Mouse (Mus musculus) Patski (cell line): ENCODE measurements around the gene Meiob. TPM values are rescaled to one million over a fixed set of nuclear protein-coding genes. Genes with fewer than 3 reads are reported as not detected.

Experiments used
- ATAC-seq: fragments of 100-300 bp; one replicate; pipeline ENCODE4 v1.8.0; 2021
- CTCF ChIA-PET: fragments of 350-600 bp; sonication (Branson Sonifier 250); formaldehyde crosslinking; loops from one replicate; lab custom pipeline; 2022; ENCODE audit warnings: inconsistent platforms; lab: Charles Lee
- POLR2A ChIA-PET: fragments of 350-600 bp; sonication (Branson Sonifier 250); formaldehyde crosslinking; loops from one replicate; lab custom pipeline; 2022; ENCODE audit warnings: antibody characterized with exemption, inconsistent platforms; lab: Charles Lee
- DNase-seq: peaks from one replicate; pipeline ENCODE4 v3.0.0-alpha.2; 2011; ENCODE audit warnings: low read depth, low spot score
- H3K27me3 ChIP-seq: fragments of 371-371 bp; one replicate; pipeline ENCODE4 v1.5.1; 2021
- CTCF ChIP-seq: fragments of 100-300 bp; IDR thresholded peaks from one replicate; pipeline ENCODE4 v1.5.1; 2021
- in situ Hi-C: fragments of 300-500 bp; cut with MboI; formaldehyde crosslinking; loops from 3 replicates; pipeline ENCODE4 v1.11.1; 2018; ENCODE audit warnings: low pct_unique_long_range_greater_than_20kb, mixed read lengths
- polyA plus RNA-seq: library from polyadenylated mRNA; unstranded; gene quantifications from one replicate; pipeline ENCODE4 v1.2.3, GENCODE M21; 2021

Meiob gene
- polyA plus RNA-seq, 1 experiment from 2014 or later, result 0.09 TPM

DNA sequence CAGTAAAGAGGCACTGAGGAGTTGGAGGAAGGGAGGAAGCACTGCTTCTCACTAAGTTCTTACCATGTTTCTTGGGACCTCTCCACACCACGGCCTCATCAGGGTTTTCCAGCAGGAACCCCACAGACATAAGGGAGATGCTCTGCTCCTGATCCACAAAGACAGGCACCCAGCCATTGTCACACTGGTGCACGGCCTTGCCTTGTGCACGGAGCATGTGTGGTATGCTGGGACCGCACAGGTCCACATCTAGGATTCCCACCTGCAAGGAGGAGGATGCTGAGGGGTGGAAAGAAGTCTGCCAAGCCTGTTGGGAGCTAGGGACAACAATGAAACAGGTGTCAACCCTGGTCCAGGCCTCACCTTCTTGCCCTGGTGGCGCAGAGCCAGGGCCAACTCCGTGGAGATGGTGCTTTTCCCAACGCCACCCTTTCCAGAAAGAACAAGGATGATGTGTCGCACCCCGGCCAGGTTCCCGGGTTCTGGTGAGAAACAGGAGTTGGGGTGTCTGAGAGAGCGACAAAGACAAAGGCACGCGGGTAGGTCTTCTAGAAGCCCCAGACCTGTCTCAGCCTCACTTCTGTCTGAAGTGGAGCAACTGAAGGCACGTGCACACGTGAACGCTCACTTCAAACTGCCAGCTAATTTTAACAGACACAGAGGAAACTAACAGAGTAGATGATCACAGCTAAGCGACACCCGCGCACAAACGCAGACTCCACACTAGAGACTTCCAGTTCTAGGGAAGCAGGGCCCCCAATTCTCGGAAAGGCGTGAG, 81.5 kb downstream of the Meiob start:
- ATAC-seq (no peak), DNase-seq (no peak)
- in situ Hi-C loops, result loop anchor here (5.0 kb wide), 1 partner anchor 38 kb away; no protein-coding TSS in a partner anchor
- ChIA-PET POLR2A (no interaction called here), CTCF (interaction anchor here (1.6 kb wide), 1 partner anchor 44 kb away, joined by 3 read pairs; no protein-coding TSS in a partner anchor)
- no peak for TF ChIP-seq CTCF
- H3K27me3 ChIP-seq, result no peaks in the 10 kb centered on the region

DNA sequence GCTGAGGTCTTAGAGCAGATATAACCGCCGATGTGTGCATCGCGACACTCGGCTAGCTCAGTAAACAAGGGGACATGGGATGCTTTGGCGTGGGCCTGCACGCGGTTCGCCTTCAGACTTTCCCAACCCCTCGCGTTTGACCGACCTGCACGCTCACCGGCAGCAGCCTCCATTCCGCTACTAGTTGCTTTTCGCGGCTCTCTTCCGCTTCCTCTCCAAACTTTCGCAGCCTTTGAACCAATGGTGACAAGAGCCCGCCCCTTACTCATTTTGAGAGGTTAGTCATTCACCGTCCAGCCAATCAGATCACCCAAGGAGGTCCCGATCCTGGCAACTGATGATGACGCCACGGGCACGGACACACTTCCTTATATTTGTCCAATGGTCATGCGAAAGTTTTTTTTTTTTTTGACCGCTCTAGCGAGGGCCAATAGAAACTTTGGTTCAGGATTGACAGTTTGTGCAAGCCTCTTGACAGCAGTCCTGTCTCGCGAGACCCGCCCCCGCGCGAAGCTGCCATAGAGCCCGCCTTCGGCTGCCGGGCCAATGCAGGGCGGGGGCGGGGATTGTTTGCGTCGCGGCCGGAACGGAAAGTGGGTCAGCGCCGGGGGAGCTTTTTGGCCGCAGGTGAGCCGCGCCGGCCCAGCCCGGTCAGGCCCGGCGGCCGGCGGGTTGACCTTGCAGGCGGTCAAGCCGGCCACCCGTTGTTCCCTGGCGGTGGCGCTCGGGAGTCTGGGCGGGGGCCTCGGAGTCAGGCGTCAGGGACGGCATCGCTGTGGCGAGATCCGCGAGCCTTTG, 82.2 kb downstream of the Meiob start, which contains the start of the genes Nubp2 and Spsb3:
Nubp2 (minus strand) TSS at position 216 of the 798 bp plus-strand sequence.
Spsb3 (plus strand) TSS at position 510 of the 798 bp plus-strand sequence.
- ChIA-PET POLR2A (interaction anchor here (1.0 kb wide), 1 partner anchor 48 kb away, joined by 4 read pairs; no protein-coding TSS in a partner anchor), CTCF (no interaction called here)
- ATAC-seq (peak; percentile 91), DNase-seq (peak; percentile 97)
- H3K27me3 ChIP-seq, result no peaks in the 10 kb centered on the region
- no peak for TF ChIP-seq CTCF
- in situ Hi-C loops, result loop anchor here (5.0 kb wide), 1 partner anchor 39 kb away; no protein-coding TSS in a partner anchor

DNA sequence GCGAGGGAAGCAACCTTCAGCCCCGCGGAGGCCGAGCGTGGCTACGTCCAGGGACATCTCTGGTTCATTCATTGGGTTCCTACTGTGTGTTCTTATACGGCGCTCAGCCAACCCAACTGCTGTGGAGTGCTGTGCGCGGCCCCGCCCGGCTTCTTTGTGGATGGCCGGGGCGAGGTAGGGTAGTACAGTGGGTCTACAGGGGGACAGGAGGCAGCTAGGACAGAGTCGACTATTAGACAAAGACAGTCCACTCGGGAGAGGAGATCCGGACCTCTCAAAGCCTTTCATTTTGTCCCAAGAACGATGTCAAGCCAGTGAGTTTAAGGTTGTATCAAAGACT, 82.8 kb downstream of the Meiob start:
- DNase-seq, result no peak
- no peak for TF ChIP-seq CTCF
- ChIA-PET CTCF (no interaction called here), POLR2A (interaction anchor here (1.0 kb wide), 1 partner anchor 48 kb away, joined by 4 read pairs; no protein-coding TSS in a partner anchor)
- no peaks in the 10 kb centered on the region for H3K27me3 ChIP-seq
- in situ Hi-C loops, result loop anchor here (5.0 kb wide), 1 partner anchor 40 kb away; no protein-coding TSS in a partner anchor
- no peak for ATAC-seq

GRCm38 (mm10) chr17:24887291-24888080, 83.4 kb downstream of the Meiob start:
- in situ Hi-C loops, result loop anchor here (5.0 kb wide), 1 partner anchor 40 kb away; no protein-coding TSS in a partner anchor
- ATAC-seq (no peak), DNase-seq (no peak)
- no peak for TF ChIP-seq CTCF
- no peaks in the 10 kb centered on the region for H3K27me3 ChIP-seq
- POLR2A ChIA-PET, result interaction anchor here (0.6 kb wide), 1 partner anchor 43 kb away, joined by 3 read pairs; no protein-coding TSS in a partner anchor
- CTCF ChIA-PET, result no interaction called here

DNA sequence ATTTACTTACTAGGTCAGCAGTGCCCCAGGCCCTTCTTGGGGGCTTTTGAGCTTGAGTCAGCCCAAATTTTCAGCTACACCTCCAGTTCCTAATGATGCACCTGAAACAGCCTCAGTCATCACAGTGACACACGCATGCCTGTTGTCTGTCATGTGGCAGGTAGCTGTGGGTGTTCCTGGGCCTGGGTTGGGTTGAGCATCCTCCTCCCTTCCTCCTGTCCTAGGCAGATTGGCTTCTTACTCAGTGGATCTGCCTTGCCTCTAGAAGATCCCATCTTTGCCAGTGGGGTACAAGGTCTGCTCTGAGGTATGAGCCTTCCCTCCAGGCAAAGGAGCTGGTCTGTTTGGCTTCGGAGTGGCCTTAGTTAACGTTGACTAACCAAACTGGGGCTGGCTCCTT, 84.8 kb downstream of the Meiob start:
- no peak for TF ChIP-seq CTCF
- in situ Hi-C loops, result loop anchor here (5.0 kb wide), 1 partner anchor 42 kb away; no protein-coding TSS in a partner anchor
- ChIA-PET POLR2A (interaction anchor here (1.0 kb wide), 1 partner anchor 164 kb away, joined by 3 read pairs; the partner anchor contains the start of gene Ndufb10), CTCF (interaction anchor here (0.9 kb wide), 1 partner anchor 14 kb away, joined by 3 read pairs; no protein-coding TSS in a partner anchor)
- H3K27me3 ChIP-seq, result no peaks in the 10 kb centered on the region
- DNase-seq (no peak), ATAC-seq (no peak)

Other genes starting within 250 kb of the Meiob start
- gene Tsc2, start 171.7 kb upstream of the Meiob start, polyA plus RNA-seq, result 93.5 TPM
- gene Nthl1, start 171.6 kb upstream of the Meiob start, polyA plus RNA-seq, result 33.4 TPM
- 32.3 TPM for gene Slc9a3r2, start 154.0 kb upstream of the Meiob start, polyA plus RNA-seq
- gene Npw, start 145.8 kb upstream of the Meiob start, polyA plus RNA-seq, result not detected
- gene Zfp598, start 134.6 kb upstream of the Meiob start, polyA plus RNA-seq, result 48.0 TPM
- gene Syngr3, start 114.3 kb upstream of the Meiob start, polyA plus RNA-seq, result 2.7 TPM
- 47.6 TPM for gene Gfer, start 108.1 kb upstream of the Meiob start, polyA plus RNA-seq
- gene Noxo1, start 108.1 kb upstream of the Meiob start, polyA plus RNA-seq, result 2.4 TPM
- gene Tbl3, start 96.6 kb upstream of the Meiob start, polyA plus RNA-seq, result 66.1 TPM
- gene Rnf151, start 86.2 kb upstream of the Meiob start, polyA plus RNA-seq, result 0.08 TPM
- gene Rps2, start 86.2 kb upstream of the Meiob start, polyA plus RNA-seq, result 1,141 TPM
- gene Ndufb10, start 79.8 kb upstream of the Meiob start, polyA plus RNA-seq, result 362 TPM
- gene Rpl3l, start 76.5 kb upstream of the Meiob start, polyA plus RNA-seq, result 0.15 TPM
- 100 TPM for gene Msrb1, start 67.6 kb upstream of the Meiob start, polyA plus RNA-seq
- 2.9 TPM for gene Hs3st6, start 51.3 kb upstream of the Meiob start, polyA plus RNA-seq
- 116 TPM for gene Hagh, start 35.9 kb downstream of the Meiob start, polyA plus RNA-seq
- 41.2 TPM for gene Fahd1, start 46.1 kb downstream of the Meiob start, polyA plus RNA-seq
- gene Igfals, start 61.7 kb downstream of the Meiob start, polyA plus RNA-seq, result 0.12 TPM
- gene Nubp2, start 82.1 kb downstream of the Meiob start, polyA plus RNA-seq, result 49.8 TPM
- gene Spsb3, start 82.4 kb downstream of the Meiob start, polyA plus RNA-seq, result 32.4 TPM
- gene Eme2, start 90.8 kb downstream of the Meiob start, polyA plus RNA-seq, result 21.4 TPM
- gene Mrps34, start 90.8 kb downstream of the Meiob start, polyA plus RNA-seq, result 115 TPM
- 39.8 TPM for gene Nme3, start 92.2 kb downstream of the Meiob start, polyA plus RNA-seq
- 66.3 TPM for gene Mapk8ip3, start 132.7 kb downstream of the Meiob start, polyA plus RNA-seq
- 50.2 TPM for gene Jpt2, start 156.4 kb downstream of the Meiob start, polyA plus RNA-seq
- gene Cramp1l, start 211.5 kb downstream of the Meiob start, polyA plus RNA-seq, result 14.6 TPM
- 24.5 TPM for gene Ift140, start 211.8 kb downstream of the Meiob start, polyA plus RNA-seq